Mouse (Mus musculus) yolk sac, embryonic 10.5 days (tissue): ENCODE measurements around the gene Lhfpl2.

Source experiments
- DNase-seq: peaks from one replicate; pipeline ENCODE4 v3.0.0-alpha.2; 2017; ENCODE audit warnings: low spot score

Lhfpl2 gene

DNA sequence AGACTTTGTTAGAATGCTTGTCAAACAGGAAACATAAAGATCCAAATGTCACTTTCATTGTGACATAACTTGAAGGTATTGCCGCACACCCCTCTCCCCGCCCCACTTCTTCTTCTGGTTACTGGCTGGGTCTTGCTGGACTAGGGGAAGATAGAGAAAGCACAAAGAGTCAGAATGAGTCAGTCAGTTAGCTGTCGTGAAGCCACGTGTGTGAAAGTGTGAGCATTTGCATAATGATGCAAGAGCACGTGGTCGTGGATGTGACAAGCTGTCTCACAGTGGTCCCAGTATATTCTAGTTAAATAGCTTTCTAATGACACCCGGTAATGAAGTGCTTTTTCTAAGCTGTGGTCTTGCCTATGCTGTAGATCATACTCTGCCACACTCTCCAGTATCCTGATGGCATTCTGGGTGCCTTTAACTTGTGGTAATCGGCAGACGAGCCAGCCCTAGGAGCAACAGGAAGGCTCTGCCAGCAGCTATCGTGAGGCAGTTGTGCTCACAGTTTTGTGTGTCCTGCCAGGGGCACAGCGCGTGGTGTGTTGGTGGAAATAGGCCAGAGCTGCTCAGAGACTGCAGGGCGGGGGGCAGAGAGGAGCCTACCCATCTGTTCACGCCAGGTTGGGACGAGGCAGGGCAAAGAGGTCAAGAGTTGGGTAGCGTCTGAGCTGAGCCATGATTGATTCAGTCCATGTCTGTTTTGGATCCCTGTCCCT is 40.9 kb downstream of the Lhfpl2 start:
- no peak for DNase-seq

DNA sequence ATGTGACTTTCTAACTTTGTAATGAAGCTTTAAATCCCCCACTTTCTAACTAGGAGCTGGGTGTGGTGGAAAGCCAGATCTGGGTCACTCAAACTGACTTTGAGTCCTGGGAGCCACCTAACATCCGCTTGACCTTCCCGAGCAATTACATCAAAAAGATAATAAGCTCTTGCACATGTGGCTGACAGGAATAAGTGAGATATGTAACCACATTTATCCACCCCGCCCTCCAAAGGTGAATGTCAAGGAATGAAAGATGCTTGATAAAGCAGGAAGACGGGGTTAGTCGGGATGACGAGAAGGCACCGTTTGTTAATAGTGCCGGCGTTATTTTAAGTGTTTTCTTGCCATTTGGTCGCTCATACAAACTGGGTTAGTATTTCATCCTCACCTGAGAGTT is 41.5 kb downstream of the Lhfpl2 start:
- DNase-seq = no peak

GRCm38 (mm10) chr13:94100361-94100760 is 42.8 kb downstream of the Lhfpl2 start:
- no peak for DNase-seq

DNA sequence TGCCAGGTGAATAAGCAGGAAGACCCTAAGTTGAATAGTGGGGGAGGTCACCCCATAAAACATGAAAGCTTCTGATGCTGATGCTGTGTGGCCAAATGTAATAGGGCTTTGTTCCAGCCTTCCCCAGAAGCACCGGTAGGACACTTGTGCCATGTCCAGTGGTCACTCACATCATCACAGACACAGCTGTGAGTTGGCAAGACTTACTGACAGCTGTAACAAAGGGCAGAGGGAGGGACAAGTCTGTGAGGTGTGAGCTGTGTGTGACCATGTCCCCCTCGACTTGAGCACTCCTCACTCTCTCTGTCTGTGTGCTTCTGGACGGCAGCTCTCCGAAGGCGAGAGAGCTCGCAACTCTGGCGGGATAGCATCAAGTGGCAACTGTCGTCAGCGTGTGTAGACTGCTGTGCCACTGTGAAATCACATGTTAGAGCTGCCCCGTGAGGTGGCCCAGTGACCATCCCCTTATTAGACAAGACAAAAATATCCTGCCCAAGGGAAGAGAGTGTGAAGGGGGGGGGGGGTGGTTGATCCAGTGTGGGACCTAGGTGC is 43.5 kb downstream of the Lhfpl2 start:
- no peak for DNase-seq

DNA sequence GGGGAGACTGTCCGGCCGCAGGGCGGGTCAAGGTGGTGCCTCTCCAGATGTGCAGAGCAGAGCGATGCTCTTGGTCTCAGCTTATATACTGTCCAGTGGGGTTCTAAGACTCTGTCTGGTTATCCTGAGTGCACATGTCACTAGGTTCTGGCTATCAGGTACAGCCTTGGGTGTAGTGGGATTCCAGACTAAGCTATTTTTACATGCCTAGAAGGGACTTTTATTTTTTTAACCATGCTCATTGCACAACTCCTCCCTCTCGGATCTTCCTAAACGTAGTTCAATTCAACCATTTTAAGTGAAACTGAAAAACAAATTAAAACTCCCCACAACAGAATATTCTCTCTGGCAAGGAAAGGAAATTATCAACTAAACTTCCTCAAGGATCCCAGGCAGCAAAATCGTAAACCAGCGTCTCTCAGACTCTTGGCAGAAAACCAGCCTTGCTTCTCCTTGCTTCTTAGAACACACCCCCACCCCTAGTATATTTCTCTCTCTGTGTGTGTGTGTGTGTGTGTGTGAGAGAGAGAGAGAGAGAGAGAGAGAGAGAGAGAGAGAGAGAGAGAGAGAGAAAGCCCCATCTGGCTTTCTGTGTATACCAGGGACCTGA is 47.4 kb downstream of the Lhfpl2 start:
- no peak for DNase-seq

DNA sequence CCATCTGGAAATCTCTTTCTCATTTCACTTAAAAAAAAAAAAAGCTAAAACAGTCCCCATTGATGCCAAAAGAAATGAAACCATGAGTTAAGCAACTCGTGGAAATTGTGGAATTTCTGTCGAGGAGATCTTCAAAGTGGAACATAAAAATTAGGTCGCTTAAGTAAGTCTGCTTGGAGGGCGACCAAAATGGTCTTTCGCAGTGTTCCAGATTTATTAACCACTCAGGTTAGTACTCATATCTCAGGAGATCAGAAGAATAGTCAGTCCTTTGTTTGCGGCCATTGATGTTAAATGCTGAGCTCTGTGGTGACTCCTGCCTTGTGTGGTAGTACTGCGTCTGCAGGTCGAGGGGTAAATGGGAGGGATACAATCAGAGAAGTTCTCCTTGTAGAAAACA is 48.8 kb downstream of the Lhfpl2 start:
- DNase-seq = no peak

DNA sequence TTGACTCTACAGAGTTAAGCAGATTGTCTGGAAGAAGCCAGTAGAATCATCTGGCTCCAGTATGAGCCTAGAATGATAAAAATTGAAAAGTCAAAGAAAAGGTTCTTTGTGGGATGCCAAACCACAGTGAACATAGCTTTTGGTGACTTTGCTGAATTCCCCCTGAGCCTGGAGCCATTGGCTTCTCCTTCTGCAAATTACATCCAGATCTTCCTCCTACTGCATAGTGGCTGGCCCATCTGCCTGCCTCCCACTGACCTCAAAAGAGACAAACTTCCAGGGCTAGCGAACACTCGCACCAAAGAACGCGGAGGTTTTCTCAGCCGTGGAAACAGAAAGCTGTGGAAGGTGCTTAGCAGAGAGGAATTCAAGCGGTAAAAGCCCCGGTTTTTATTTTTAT is 49.4 kb downstream of the Lhfpl2 start:
- DNase-seq = no peak

GRCm38 (mm10) chr13:94110556-94110955 is 53.0 kb downstream of the Lhfpl2 start:
- no peak for DNase-seq

GRCm38 (mm10) chr13:94115476-94115875 is 57.9 kb downstream of the Lhfpl2 start:
- no peak for DNase-seq

GRCm38 (mm10) chr13:94116705-94117410 is 59.3 kb downstream of the Lhfpl2 start:
- no peak for DNase-seq

GRCm38 (mm10) chr13:94117522-94117921 is 59.9 kb downstream of the Lhfpl2 start:
- DNase-seq = no peak

- DNase-seq = no peak
Measured at GRCm38 (mm10) chr13:94118091-94118490, 60.5 kb downstream of the Lhfpl2 start.

GRCm38 (mm10) chr13:94119309-94119708 is 61.7 kb downstream of the Lhfpl2 start:
- no peak for DNase-seq

GRCm38 (mm10) chr13:94122703-94123592 is 65.4 kb downstream of the Lhfpl2 start:
- DNase-seq = no peak

DNA sequence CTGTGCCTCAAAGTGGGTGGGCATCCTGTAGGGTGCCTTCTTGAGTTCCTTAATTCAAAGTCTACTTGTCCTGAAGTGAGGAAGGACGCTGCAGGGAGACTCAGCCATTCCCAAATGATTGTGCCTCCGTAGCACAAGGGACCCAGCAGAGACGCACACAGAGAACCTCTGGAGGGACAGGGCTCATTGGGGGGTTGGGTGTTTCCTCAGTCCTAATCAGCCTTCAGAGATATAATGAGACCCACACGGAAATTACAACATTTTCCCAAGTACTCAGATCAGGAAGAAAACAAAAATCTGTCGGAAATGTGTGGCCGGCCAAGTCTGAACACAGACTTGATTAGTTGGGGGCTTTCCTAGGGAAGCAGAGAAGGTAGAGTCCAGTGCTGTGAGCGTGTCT is 72.8 kb downstream of the Lhfpl2 start:
- no peak for DNase-seq

DNA sequence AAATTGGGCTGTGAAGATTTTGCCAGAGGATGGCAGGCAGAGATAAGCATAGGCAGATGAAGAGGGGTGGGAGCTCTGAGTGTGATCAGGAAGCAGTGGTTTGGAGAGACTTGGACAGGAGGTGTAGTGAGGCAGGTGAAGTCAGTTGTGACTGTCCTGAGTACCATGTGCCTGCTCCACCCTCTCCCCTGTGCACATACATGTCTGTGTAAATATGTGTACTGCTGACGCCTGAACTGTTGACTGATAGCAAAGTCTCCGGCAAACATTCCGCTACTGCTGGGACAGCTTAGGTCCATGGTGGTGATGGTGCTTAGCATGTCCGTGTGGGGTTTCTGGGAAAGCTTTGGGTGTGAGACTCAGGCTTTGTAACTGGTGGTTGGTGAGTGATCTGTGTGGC is 73.5 kb downstream of the Lhfpl2 start:
- no peak for DNase-seq

GRCm38 (mm10) chr13:94132187-94132995 is 74.8 kb downstream of the Lhfpl2 start:
- no peak for DNase-seq

GRCm38 (mm10) chr13:94134646-94135045 is 77.0 kb downstream of the Lhfpl2 start:
- DNase-seq = no peak

GRCm38 (mm10) chr13:94135180-94135579 is 77.6 kb downstream of the Lhfpl2 start:
- no peak for DNase-seq

DNA sequence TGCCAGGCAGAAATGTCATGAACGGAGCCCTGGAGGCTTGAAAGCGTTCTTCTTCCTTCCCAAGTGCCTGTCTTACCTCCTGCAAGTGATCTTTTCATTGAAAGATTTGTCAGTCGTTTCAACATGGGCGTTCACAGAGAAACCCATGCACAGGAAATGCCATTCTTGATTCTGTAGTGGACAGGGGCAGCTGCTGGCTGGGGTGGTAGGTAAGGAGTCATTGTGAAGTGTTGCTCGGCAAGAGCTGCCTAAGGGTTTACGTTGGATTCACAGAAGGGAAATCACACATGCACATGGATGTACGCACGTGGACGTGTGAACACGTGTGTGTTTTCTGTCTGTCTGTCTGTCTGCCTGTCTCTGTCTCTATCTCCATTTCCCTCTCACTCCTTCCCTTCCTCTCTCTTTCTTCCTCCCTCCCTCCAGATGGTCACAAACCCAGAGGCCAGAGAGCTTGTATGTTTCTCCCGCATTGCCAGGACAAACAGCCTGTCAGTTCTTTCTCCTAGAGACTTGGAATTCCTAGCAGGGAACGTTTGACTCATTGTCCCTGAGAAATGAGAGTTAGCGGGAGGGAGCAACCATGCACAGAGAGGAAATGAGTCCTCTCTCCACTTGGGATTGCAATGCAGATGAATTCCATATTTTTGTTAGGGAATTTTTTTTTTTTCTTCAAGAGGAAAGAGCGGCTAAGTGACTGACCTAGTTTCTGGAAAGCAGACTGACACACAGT is 82.3 kb downstream of the Lhfpl2 start:
- no peak for DNase-seq
